Mouse (Mus musculus) brain, embryonic 14.5 days (tissue): ENCODE data around the gene H2-D1. TPM values are rescaled to one million over a fixed set of nuclear protein-coding genes. Genes with fewer than 3 reads are reported as not detected.

Experiments
- DNase-seq: peaks from one replicate; pipeline ENCODE4 v3.0.0-alpha.2; 2011; ENCODE audit warnings: low read depth
- CTCF ChIP-seq: fragments of 200-500 bp; IDR thresholded peaks from 2 replicates; pipeline ENCODE4 v1.5.1; 2012; ENCODE audit warnings: inconsistent platforms, mild to moderate bottlenecking, moderate library complexity, borderline replicate concordance; ENCODE audit not compliant: insufficient read depth, insufficient read length; ENCODE audit errors: extremely low read depth
- POLR2A ChIP-seq: fragments of 200-500 bp; IDR thresholded peaks from 2 replicates; pipeline ENCODE4 v1.6.1; 2012; ENCODE audit warnings: mild to moderate bottlenecking, inconsistent platforms, borderline replicate concordance; ENCODE audit not compliant: poor library complexity, insufficient read depth, insufficient read length, severe bottlenecking; ENCODE audit errors: extremely low read depth
- polyA plus RNA-seq: library from polyadenylated mRNA; depleted of rRNA; stranded (reverse); fragments of >200 nt; gene quantifications from 2 replicates; pipeline ENCODE4 v1.2.3, GENCODE M21; 2012

H2-D1 gene
- polyA plus RNA-seq, 1 experiment = 39.5 TPM

GRCm38 (mm10) chr17:35243086-35243485, 19.4 kb upstream of the H2-D1 start:
- DNase-seq = peak; percentile 85
- TF ChIP-seq POLR2A = no peak
- TF ChIP-seq CTCF = no peak

DNA sequence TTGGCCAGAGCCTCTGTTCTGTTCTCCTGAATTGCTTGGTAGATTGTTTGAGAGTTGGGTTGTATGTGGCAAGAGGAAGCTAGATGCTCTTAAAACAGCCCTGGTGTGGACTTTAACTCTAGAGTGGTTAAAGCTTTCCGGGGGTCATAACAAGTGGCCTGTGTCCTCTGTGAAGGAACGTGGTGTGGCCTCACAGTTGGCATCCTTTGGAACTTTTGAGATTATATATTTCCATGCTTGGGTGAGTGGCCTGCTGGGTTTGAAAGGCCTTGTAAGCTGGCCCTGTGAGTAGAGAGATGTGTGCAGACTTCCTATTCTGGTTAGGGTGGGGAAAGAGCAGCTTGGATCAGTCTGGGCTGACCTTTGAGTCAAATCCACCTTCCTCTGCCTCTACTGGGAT, 17.5 kb upstream of the H2-D1 start:
- DNase-seq = no peak
- TF ChIP-seq POLR2A = no peak
- no peak for TF ChIP-seq CTCF

- TF ChIP-seq POLR2A = no peak
- TF ChIP-seq CTCF = peak; percentile 48; the same call in 1 of the 2 replicates
- peak; percentile 52 for DNase-seq
Measured at GRCm38 (mm10) chr17:35245731-35246623, 16.6 kb upstream of the H2-D1 start.

- no peak for DNase-seq
- TF ChIP-seq POLR2A (no peak), CTCF (no peak)
Measured at GRCm38 (mm10) chr17:35247144-35247543, 15.4 kb upstream of the H2-D1 start.

DNA sequence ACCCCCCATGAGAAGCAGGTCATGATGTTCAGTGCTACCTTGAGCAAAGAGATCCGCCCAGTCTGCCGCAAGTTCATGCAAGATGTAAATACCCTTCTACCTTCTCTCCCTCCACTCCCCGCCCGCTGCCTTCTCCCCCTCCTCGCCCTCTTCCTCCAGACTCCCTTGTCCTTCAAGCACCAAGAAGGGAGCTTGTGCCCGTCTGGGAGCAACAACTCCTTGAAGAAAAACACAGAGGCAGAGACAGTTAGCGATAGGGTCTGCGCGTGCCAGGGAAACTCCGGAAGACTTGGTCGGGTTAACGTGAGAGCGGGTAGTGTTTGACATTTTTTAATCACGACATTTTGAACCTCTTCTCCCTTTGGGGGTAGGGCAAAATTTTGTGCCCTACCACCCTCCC, 13.5 kb upstream of the H2-D1 start:
- TF ChIP-seq POLR2A (no peak), CTCF (no peak)
- DNase-seq = no peak

DNA sequence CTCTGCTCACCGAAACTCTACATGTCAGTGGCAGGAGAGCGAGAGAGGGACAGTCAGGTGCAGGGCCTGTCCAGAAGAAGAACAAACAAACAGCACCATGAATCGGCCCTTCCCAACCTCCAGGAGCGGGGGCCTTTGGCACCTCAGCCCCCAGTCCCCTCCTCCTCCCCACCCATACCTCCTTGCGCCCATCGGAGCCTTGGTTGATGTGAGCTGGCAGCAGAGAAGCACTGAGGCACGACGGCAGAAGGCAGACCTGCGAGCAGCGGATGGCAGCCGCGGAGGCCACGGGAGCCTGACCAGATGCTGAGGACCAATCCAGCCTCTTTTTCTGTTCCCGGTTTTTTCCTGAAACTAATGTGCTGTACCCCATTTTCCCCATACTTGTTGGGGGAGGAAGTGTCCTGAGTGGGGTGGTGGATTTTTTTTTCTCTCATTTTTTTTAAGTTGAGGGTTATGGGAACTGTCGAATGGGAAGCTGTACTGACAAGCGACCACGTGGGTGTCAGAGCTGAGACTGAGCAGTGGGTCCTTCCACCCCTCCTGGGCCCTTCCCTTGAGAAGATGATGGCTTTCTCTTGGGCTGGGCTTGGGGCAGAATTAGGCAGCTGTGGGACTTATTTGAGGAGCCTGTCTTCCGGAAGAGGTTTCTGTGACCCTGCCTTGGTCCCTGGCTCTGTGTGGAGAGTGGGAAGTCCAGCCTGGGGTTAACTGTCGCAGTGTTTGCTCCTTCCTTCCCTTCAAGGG, 12.9 kb upstream of the H2-D1 start:
- DNase-seq = no peak
- TF ChIP-seq POLR2A = no peak
- no peak for TF ChIP-seq CTCF

DNA sequence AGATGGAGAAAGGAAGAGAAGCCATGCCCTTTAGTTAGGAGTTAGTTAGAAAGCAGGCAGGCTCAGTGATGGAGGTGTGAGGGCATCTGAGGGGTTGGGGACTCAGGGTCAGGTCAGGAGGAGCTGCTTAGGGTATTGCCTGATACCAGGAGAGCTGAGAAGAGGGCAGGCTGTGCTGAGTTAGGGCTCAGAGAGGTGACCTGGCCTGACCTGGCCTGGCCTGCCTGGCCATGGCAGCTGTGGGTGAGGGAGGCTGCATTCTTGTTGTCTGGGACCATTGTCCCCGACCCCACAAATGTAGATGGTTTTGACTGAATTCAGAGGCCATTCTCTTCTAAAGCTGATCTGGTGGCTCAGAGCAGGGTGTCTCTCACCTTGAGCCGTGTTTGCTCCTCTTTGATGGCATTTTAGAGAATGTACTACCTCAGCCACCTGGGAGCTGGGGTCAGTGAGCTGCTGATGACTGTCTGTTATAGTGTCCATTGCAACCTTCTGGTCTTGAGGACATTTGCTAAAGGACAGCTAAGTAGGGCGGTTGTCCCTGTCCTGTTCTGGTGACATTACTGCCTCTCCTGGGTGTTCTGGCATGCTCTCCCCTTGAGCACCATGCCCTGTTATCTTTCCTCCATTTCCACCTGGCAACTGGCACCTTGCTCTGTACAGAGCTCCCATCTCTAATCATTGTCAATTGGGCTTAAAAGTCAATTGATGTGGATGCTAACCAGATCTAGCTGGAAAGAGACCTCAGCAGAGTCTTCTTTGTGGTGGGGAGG, 12.0 kb upstream of the H2-D1 start:
- no peak for DNase-seq

DNA sequence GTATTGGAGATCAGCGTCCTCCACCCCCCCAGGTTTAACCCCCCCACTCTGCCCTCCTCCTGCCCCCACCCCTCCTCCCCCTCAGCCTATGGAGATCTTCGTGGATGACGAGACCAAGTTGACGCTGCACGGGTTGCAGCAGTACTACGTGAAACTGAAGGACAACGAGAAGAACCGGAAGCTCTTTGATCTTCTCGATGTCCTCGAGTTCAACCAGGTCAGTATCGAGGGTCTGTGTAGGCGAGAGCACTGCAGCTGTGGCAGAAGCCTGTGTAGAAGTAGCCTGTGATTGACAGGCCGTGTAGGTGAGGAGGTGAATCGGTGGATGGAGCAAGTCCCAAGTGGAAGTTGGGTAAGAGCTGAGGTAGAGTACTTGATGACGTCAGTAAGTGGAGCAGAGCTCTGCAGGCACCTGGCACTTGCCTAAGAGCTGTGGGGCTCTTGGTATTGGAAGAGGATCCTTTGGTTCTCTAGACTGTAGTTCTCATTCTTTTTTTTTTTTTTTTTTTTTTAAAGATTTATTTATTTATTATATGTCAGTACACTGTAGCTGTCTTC, 11.3 kb upstream of the H2-D1 start:
- no peak for TF ChIP-seq CTCF
- no peak for TF ChIP-seq POLR2A
- no peak for DNase-seq

More for the DNA sequence above, 12.0 kb upstream of the H2-D1 start:
- no peak for TF ChIP-seq CTCF
- TF ChIP-seq POLR2A = no peak

DNA sequence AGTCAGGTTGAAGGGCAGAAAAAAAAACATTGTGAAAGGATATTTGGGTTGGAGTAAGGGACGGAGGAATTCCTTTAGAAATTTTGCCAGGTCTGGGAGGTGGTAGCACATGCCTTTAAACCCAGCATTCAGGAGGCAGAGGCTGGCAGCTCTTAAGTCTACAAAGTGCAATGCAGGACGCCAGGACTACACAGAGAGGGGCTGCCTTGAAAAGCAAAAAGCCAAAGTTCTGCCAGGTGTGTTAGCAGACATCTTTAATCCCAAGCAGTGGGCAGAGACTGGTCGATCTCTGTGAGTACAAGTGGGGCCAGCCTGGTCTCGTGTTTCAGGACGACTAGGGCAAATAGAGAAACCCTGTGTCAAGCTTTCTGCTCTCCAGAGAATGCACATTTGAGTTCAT, 10.5 kb upstream of the H2-D1 start:
- TF ChIP-seq CTCF (no peak), POLR2A (no peak)
- DNase-seq = no peak

DNA sequence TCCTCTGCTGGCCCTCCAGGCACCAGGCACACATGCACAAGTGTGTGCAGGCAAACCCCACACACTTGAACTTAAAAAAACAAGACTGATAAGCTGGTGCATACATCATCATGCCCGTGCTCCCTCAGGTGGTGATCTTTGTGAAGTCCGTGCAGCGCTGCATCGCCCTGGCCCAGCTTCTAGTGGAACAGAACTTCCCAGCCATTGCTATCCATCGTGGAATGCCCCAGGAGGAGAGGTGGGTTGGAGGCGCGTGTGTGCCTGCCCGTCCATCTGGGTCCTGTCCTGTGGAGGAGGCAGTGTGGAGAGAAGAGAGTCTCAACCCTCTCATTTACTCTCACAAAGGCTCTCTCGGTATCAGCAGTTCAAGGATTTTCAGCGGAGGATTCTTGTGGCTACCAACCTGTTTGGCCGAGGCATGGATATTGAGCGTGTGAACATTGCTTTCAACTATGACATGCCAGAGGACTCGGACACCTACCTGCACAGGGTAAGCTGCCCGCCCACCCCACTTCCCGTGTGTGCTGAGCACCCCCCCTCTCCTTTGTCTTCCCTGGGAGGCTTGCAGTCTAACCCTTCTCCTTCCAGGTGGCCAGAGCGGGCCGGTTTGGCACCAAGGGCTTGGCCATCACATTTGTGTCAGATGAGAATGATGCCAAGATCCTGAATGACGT, 9.8 kb upstream of the H2-D1 start:
- DNase-seq = no peak
- no peak for TF ChIP-seq POLR2A
- no peak for TF ChIP-seq CTCF

DNA sequence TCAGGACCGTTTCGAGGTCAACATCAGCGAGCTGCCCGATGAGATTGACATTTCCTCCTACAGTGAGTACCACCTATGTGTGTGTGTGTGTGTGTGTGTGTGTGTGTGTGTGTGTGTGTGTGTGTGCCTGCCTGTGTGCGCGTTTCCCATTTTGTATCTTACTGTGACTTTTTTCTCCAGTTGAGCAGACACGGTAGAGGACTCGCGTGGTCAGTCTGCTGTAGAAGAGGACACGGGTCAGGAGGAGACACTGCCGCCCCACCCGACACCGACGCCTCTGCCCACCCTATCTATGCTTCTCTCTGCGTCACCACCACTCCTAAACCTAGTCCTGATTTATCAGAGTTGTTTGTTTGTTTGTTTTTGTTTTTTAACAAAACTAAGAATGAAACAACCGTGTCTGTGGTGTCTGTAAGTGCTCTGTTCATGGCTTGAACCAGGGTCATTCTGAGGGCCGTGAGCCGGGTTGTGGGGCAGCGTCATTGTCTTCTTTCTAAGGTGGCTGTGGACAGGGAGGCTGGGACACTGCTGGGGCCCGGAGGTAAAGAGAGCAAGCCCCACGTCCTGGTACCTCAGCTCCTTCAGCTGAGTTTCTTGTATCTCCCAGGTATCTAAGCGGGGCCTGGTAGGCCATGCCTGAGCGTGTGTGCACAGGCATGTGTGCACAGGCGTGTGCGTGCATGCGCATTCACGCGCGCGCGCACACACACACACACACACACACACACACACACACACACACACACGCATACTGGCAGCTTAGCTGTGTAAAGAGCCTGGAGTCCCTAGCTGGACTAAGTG, 9.0 kb upstream of the H2-D1 start:
- TF ChIP-seq CTCF (no peak), POLR2A (no peak)
- no peak for DNase-seq
